Mouse (Mus musculus): ENCODE measurements around the gene Cic.
"Not testable (repeated sequence)": the region's sequence is repeated elsewhere in the genome, so short reads cannot be mapped to it uniquely, and the experiment has no call there.

Gene Cic

GRCm38 (mm10) chr7:25309425-25309824 lies 41.9 kb downstream of the Cic start:
- DNase-seq = no peak

- no peak for DNase-seq
These were observed 43.7 kb downstream of the Cic start for GRCm38 (mm10) chr7:25311193-25311592.

GRCm38 (mm10) chr7:25313325-25313724 lies 45.8 kb downstream of the Cic start:
- no peak for DNase-seq

GRCm38 (mm10) chr7:25314606-25315305 lies 47.3 kb downstream of the Cic start:
- no peak for DNase-seq

GRCm38 (mm10) chr7:25315306-25316041 lies 48.0 kb downstream of the Cic start:
- peak; percentile 19 for DNase-seq

- DNase-seq = peak; percentile 97
These were observed 49.3 kb downstream of the Cic start, which contains the start of gene Megf8 for GRCm38 (mm10) chr7:25316532-25317445. Gene Megf8, plus strand, starts transcription at chr7:25317164.

GRCm38 (mm10) chr7:25317446-25317999 lies 50.0 kb downstream of the Cic start:
- DNase-seq = peak; percentile 6

- peak; percentile 11 for DNase-seq
These were observed 54.6 kb downstream of the Cic start for GRCm38 (mm10) chr7:25322058-25322484.

- no peak for DNase-seq
These were observed 55.7 kb downstream of the Cic start for GRCm38 (mm10) chr7:25323219-25323618.

GRCm38 (mm10) chr7:25325431-25325830 lies 57.9 kb downstream of the Cic start:
- not testable (repeated sequence) for DNase-seq

GRCm38 (mm10) chr7:25326233-25326632 lies 58.7 kb downstream of the Cic start:
- DNase-seq = peak; percentile 11

- peak; percentile 82 for DNase-seq
These were observed 66.2 kb downstream of the Cic start for GRCm38 (mm10) chr7:25333596-25334307.

- DNase-seq = no peak
These were observed 67.0 kb downstream of the Cic start for GRCm38 (mm10) chr7:25334472-25334871.

GRCm38 (mm10) chr7:25339329-25339728 lies 71.8 kb downstream of the Cic start:
- no peak for DNase-seq

GRCm38 (mm10) chr7:25341000-25341784 lies 73.7 kb downstream of the Cic start:
- DNase-seq = no peak
